Mouse (Mus musculus): ENCODE results near the gene Nrbf2.

DNA sequence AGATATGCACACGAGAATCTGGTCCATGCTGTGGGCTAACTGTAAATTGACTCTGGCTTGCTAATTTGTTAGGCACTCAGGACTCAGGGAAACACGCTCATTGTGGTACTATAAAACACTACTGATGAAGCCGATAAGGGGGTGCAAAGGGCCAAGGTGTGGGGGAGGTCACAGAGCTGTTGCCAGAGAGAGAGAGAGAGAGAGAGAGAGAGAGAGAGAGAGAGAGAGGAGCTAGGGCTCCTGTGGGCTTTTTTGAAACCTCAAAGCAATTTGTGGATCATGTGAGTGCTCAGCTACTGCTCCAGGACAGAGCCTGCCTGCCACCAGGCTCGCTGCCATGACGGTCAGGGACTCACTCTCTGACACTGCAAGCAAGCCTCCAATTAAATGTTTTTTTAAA, 13.8 kb upstream of the Nrbf2 start:
- TF ChIP-seq POLR2A (IDR thresholded peaks at IDR 0.05; ENCODE audit: control insufficient read depth, low read depth, low read length) = no peak
- TF ChIP-seq CTCF (IDR thresholded peaks at IDR 0.05; ENCODE audit: control insufficient read depth, insufficient read depth, insufficient replicate concordance, low read depth, low read length) = no peak
